Mouse (Mus musculus): Measurements from ENCODE around the gene Dnajb14.

GRCm38 (mm10) chr3:137957864-137958263, 90.4 kb downstream of the Dnajb14 start:
- TF ChIP-seq POLR2A (IDR thresholded peaks at IDR 0.05; ENCODE audit: insufficient read depth, low read depth, low read length): no peak
- no peak for TF ChIP-seq CTCF (IDR thresholded peaks at IDR 0.05; ENCODE audit: insufficient read depth, low read depth, low read length)

Data from olfactory bulb, adult 2 months (tissue).